Mouse (Mus musculus) lung, postnatal 25 days (tissue): Measurements from ENCODE around the gene Scn8a.

Experiments used
- DNase-seq: peaks from one replicate; pipeline ENCODE4 v3.0.0; 2022; ENCODE audit warnings: low spot score

The Scn8a gene

DNA sequence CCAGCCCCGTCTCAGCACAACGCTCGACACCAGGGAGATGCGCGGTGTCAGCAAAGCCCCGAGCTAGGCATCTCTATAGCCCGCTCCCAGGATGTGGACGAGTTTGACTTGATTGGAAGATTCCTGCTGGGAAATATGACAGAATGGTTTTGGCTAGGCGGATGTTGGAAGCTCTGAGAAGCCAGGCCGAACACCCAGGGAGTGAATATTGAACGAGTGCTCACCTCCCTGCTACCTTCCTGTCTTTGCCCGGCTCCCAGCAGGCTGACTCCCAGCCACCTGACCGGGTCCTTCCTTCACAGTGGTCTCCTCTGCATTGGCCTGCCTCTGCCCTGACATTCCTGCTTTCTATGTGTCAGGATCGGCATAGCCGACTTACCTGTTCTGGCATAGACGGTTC lies 85.1 kb downstream of the Scn8a start:
- DNase-seq = no peak

DNA sequence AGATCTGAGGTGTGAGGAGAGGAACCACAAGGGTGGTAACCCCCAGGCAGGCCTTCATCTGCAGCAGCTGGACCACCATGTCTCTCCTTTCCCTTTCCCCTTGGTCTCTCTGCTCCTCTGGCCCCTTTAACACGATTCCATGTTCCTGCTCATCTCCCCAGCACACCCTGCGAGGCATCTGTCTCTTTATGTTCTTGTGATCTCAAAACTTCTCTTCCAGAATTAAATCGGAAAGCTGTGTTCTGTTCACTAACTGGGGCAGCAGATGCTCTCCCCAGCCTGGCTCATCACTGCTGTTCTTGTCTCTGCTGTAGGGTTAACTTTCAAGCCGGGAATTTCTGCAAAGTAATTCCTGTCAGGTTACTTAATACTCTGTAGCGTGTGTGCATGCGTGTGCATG lies 91.3 kb downstream of the Scn8a start:
- DNase-seq = no peak

DNA sequence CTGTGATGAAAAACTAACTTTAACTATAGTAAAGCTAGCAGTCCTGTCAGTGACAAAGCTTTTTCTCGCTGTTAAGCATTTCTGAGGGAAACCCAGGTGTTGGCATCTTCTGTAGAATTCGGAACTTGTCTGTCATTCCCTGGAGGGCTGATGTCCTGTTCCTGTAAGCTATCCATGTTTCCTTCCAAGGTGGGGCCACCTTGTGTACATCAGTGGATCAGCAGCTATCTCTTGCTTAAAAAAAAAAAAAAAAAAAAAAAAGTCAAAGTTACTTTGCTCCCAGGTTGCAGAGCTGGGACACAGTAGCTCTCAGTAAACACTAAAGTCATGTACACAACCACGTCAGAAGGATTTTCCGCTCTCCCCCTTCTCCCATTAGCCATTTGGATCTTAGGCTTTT lies 91.9 kb downstream of the Scn8a start:
- DNase-seq = no peak

DNA sequence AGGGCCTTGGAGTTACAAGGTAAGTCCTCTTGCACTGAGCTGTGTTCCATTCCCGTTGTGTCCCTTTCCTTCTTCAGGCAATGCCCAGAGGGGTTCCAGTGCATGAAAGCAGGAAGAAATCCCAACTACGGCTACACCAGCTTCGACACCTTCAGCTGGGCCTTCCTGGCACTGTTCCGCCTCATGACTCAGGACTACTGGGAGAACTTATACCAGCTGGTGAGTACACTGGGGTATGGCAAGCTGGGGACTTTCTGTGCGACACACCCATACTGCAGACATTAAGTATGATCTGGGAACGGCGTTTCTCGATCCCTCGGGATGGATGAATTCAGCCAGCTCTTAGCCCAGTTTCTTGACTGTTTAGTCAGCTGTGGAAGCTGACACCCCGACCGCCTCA lies 101.8 kb downstream of the Scn8a start:
- no peak for DNase-seq

DNA sequence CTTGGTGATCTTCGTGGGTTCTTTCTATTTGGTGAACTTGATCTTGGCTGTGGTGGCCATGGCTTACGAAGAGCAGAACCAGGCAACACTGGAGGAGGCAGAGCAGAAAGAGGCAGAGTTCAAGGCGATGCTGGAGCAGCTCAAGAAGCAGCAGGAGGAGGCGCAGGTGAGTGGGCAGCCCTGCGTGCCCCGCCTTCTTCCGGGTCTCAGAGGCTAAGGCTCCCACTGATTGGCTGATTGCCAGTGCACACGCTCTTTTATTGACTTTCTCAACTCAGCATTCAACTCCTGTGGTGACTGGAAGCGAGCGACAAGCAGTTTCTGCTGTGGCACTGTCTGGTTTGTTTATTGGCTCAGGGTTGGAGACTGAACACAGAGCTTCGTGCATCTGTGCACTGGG lies 103.1 kb downstream of the Scn8a start:
- peak; percentile 24 for DNase-seq

DNA sequence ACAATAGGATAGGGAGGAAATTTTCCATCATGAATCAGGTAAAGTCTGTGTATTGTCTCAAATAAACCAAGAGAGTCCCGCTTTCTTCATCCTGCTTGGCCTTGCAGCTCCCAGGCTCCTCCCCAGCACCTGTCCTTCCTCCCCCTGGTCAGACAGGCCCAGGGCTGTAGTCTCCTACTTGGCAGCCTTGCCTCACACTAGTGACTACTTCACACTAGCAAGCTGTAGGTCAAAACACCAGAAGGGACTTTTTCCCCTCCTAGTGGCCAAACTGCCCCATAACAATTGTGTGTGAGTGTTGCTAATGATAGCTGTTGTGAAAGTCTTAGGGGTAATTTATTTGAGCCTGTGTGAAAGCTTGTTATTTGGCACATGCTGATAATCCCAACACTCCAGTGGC lies 105.0 kb downstream of the Scn8a start:
- DNase-seq = no peak

DNA sequence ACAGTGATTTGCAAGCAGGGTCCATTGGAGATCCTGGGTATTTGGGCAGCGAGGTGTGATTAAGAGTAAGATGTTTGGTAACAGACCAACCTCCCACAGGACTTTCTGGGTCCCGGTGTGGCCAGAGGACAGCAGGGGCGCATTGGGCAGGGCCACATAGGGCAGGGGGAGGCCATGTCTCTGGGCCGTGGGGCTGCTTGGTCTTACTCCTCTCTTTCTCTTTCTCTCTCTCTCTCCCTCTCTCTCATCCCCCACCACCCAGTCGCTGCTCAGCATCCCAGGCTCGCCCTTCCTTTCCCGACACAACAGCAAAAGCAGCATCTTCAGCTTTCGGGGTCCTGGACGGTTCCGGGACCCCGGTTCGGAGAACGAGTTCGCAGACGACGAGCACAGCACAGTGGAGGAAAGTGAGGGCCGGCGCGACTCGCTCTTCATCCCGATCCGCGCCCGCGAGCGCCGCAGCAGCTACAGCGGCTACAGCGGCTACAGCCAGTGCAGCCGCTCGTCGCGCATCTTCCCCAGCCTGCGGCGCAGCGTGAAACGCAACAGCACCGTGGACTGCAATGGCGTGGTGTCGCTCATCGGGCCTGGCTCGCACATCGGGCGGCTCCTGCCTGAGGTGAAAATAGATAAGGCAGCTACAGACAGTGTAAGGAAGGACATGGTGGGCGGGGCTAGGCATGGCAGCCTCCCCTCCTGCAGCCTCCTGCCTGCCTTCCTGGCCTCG lies 113.9 kb downstream of the Scn8a start:
- DNase-seq = no peak

DNA sequence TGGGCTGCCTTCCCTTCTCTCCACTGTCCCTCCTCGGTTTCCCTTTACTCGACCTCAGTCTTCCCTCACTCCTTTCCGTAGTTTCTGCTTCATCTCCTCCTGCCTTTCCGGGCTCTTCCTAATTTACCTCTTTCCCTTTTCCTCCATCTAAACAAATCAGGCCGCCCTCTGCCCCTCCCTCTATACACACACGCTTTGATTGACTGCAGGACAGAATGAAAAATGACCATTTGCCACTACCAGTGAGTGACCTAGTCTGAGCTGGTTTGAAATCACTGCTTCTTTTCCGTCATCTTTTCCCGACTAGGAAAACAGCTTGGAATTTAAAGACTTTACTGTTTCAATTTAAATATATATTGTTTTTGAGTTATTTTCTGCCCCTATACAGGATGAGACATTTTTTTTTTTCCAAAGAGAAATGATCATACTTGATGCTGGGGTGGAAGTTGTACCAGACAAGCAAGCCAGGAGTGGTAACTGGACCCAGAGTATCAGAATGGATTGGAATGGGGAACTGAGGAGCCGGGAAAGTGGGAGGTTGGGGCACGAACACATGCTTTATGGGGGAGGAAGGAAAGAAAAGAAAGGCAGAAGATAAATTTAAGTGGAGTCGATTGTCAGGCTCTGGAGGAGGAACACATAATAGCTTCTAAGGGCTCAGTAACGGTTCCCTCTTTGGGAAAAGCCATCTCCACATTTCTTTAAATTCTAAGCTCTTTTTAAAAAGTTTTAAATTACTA lies 114.7 kb downstream of the Scn8a start:
- DNase-seq = no peak

DNA sequence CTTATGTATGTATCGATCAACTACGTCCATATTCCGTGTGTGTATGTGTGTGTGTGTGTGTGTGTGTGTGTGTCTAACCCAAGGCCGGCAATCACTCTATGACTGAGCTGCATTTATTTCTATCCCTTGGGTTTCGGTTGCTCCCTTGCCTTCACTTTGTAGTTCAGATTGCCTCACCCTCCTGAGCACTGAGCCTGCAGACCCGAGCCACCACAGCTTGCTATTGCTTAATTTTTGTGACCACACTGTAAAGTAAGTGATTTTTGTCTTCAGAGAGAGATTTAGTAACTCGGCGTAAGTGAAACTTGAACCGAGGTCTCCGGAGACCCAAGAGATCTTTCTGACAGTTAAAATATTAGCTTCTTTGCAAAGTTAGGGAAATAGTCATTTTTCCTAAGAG lies 116.8 kb downstream of the Scn8a start:
- DNase-seq = no peak

DNA sequence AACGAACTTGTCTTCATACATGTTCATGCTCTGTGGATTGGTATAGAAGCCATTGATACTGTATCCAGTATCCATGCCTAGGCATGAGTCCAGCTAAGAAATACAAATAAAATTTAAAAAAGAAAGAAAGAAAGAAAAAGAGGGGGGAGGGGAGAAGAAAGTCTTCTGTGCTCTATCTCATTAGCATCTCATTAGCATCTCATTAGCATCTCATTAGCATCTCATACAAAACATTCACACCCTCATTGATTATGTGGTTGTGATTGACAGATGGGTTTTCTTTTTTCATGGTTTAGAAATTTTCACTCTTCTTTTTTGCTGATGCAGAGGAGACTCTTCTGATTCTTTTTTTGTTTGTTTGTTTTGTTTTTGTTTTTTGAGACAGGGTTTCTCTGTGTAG lies 117.4 kb downstream of the Scn8a start:
- DNase-seq = no peak

DNA sequence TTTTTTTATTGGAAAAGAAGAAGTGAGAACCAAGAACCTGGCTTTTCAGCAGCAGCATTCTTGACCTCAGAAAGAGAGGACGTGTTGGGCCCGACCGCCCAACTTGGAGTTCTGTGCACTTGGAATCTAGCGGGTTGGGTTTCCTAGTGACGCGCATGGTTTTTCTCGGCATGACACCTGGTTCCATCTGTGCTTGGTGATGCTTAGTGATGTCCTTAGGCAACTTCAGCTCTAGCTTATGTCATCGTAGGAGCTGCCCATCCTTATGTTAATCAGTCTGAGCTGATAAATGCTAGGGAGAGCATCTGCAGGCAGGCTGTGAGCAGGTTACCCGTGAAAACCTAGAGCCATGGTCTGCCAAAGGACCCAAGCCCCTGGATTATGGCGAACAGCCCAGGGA lies 120.6 kb downstream of the Scn8a start:
- DNase-seq = no peak

DNA sequence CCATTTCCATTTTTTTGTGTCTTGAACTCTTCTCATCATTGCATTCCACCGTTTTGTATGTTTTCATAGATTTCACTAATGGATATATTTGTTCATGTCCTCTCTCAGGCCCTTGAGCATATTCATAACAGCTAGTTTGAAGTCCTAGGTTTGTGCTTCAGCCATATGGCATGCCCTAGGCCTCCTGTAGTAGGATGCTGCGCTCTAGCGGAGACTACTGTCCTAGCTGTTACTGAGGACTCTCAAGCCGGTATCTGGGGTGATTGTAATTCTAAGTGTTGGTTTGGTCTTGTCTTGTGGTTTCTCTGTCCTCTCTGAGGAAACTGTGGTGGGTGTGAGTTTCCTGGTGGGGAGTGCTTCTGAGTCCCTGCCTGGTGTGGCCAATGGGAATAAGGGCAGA lies 127.4 kb downstream of the Scn8a start:
- DNase-seq = peak; percentile 11

DNA sequence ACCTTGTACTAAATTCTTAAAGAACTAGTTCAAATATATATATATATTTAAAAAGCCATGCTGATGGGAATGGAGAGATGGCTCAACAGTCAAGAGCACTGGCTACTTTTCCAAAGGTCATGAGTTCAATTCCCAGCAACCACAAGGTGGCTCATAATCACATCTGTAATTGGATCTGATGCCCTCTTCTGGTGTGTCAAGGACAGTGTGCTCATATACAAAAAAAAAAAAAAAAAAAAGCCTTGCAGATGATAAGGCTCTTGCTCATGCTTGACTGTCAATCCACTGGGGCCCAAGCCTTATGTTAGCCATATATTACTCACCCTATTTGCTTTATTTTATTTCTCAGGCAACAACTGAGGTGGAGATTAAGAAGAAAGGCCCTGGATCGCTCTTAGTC lies 132.0 kb downstream of the Scn8a start:
- no peak for DNase-seq

DNA sequence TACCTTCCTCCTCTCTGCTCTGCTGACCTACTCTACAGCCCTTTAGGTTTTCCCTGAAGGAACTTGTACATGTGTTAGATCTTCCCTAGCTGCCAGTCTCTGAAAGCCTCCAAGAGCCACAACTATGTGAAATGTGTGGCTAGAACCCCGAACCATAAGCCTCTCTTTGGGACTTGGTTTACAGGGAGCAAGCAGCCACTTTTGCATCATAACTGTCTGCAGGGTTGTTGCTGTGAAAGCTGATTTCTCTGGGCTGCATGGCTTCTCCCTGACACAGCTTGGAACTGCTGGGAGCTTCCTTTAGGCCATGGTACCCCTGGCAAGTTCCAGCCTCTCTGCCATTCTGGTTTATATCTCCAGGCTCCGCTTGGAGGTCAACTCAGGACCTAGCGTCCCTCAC lies 132.8 kb downstream of the Scn8a start:
- no peak for DNase-seq

DNA sequence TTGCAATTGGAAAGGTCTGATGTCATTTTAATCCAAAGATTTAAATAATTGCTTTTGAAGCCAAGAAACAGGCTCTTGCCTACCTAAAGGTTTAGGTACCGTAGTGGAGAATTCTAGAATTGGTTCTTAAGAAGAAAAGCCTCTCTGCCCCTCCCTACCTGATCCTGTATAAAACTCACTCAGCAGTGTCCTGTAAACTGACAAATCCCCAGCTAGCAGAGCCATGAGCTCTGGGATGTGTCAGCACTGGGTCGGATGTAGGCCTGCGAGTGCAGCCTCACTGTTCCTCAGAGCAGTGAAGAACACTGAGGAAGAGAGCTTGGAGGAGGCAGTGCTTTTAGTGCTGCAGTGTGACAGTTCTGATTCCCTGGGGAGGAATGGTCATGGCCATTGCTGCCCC lies 134.9 kb downstream of the Scn8a start:
- no peak for DNase-seq

DNA sequence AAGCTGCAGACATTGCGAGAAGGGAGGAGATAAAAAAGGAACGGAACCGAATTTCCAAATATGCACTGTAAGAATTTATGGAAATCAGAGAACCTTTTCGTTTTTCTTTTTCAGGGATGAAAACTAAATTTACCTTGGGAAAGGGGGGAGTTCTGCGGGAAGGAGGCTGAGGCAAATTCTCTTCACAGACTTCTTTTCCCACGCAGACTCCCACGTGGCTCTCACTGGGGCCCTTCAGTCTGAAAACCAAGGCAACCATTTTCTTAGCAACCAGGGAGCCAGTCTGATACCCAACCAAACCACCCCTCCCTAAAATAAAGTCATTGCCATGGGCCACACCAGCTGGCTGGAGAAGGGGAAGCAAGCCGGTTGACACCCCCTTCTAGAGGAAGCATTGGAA lies 136.1 kb downstream of the Scn8a start:
- DNase-seq = no peak

DNA sequence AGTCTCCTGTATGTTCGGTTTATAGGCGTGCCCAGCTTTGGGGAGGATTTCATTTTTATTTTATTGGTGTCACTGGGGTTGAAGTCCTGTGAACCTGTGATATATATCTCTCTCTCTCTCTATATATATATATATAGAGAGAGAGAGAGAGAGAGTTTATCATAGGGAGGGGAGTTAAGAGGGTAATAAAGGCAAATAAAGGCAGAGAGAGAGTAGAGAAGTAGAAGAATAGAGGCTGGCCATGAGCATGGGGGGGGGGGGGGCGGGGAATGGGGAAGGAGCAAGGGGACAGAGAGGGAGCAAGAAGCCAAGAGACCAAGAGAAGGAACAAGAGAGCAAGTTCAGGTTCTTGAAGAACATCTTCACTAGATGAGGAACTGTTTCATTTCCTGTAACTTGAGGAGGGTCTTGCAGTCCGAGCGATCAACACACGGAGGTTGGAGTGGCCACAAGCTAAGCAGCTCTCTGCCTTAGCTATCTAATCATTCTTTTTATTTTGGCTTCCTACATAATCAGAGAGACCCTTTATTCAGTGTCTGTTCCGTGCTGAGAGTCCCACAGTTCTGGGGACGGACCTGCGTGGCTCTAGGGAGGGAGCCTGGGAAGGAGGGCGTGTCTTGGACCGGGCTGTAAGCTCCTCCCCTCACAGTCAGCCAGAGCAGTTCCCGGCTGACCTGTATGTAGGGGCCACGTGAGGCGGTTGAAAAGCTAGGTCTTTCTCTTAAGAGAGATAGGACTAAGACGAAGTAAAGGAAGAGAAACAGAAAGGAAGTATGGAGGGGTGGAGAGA lies 136.8 kb downstream of the Scn8a start:
- peak; percentile 51 for DNase-seq

DNA sequence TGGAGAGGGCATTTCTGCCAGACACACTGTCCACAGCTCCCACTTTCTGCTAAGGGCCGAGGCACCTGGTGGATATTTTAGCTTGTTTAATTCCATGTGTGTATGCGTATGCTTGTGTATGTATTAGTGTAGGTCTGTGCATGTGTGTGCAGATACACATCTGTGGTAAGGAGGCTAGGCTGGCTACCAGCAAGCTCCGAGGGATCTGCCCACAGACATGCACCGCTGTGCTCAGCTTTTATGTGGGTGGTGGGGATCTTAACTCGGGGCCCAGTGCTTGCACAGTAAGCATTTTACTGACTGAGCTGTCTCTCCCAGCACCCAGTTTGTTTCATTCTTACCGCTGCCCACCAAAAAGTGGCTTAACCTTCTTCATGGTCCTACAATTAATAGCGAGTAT lies 137.6 kb downstream of the Scn8a start:
- DNase-seq = no peak

DNA sequence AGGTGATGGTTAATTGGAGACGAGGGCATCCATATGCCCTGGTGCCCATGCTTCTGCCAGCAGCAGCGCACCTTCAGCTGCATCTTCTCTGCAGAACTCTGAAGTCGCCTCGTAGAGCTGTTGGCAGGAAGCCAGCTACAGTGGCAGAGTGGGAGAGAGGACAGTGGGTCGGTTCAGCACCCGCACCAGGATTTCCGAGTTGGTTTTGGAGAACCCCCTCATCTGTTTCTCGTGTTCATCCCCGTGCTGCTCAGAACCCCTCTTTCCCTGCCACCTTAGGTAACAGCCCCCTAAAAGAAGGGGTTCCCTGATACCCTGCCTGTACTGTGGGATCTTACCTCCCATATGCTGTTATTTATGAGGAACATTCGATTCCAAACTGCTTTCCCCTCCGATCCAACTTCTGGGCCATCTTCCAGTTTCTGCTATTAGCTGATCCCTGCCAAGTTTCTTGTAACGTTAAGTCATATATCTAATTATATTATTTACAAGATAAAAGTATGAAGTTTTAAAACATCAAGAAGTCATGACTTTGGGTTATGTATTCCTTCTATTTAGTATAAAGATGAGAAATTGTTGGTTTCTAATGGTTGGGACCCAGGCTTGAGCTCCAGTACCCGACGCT lies 138.8 kb downstream of the Scn8a start:
- no peak for DNase-seq

DNA sequence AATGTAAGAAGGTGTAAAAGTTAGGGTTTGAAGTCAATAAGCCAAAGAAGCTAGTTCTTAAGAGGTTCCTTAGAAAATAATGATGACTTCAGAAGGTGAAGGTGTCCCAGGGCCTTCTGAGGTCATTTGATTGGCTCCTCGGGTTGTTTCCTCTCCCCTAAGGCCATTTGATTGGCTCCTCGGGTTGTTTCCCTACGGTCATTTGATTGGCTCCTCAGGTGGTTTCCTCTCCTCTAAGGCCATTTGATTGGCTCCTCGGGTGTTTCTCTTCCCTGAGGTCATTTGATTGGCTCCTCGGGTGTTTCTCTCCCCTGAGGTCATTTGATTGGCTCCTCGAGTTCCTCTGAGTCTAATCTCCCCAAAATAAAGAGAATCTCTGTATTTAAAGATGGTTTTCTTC lies 141.7 kb downstream of the Scn8a start:
- no peak for DNase-seq

DNA sequence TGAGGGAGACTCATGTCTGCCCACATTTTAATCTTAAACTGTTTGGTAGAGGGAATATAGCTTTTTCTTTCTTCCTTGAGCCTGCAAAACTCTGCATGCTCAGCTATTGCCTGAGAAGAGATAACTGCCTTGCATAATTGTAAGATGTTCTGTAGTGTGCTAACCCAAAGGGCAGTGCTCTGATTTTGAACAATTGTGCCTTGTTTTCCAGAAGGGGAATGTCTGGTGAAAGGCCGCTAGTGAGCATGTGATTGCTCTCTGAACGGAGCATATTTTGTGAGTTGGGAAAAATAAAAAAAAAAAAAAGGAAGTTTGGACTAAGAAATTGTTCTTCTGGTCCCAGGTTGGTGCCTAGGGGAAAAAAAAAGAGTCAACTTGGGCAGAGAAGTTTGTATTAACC lies 159.3 kb downstream of the Scn8a start:
- DNase-seq = no peak

DNA sequence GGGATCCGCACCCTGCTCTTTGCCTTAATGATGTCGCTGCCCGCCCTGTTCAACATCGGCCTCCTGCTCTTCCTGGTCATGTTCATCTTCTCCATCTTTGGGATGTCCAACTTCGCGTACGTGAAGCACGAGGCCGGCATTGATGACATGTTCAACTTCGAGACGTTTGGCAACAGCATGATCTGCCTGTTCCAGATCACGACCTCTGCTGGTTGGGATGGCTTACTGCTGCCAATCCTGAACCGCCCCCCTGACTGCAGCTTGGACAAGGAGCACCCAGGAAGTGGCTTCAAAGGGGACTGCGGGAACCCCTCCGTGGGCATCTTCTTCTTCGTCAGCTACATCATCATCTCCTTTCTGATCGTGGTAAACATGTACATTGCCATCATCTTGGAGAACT lies 170.0 kb downstream of the Scn8a start:
- DNase-seq = no peak

DNA sequence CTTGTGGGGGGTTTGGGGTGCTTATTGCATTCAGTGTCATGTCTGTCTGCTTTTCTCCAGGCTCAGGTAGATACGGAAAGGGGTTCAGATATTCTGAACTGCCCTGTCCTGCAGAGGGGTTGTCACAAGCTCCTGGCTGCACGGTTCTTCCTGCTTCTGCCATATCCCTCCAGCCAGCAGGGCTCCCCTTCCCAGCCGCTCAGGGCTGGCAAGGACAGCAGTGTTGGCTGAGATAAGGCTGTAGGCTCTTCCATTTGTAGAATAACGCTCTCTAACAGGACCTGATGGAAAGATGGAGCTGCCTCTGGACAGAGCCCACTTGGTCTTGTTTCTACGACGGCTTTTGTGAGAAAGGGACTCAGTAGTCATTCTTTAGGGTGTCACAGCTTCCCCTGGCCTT lies 172.3 kb downstream of the Scn8a start:
- no peak for DNase-seq
